Mouse (Mus musculus) kidney, embryonic 14.5 days (tissue): ENCODE results near the gene Usp38. TPM values are rescaled to one million over a fixed set of nuclear protein-coding genes. Genes with fewer than 3 reads are reported as not detected.
A peak's percentile ranks its signal among the peaks of the same experiment; 100 is the strongest.
"Not testable (repeated sequence)": the region's sequence is repeated elsewhere in the genome, so short reads cannot be mapped to it uniquely, and the experiment has no call there.

Experiments
- ATAC-seq: fragments of 200-750 bp; cut with Nextera tagmentation; 2 replicates; pipeline ENCODE4 v1.8.0; 2017; ENCODE audit warnings: moderate number of reproducible peaks, mild to moderate bottlenecking, moderate TSS enrichment, moderate library complexity; ENCODE audit not compliant: low FRiP score, low TSS enrichment
- H3K27ac ChIP-seq: fragments of 300-500 bp; sonication (generic); 2 replicates; pipeline ENCODE4 v1.5.1; 2014; ENCODE audit warnings: low read depth, mild to moderate bottlenecking, low read length, moderate library complexity, mixed read lengths
- H3K27me3 ChIP-seq: fragments of 300-500 bp; sonication (generic); 2 replicates; pipeline ENCODE4 v1.6.1; 2014; ENCODE audit warnings: mild to moderate bottlenecking, low read length; ENCODE audit not compliant: control insufficient read depth, insufficient read depth
- H3K36me3 ChIP-seq: fragments of 300-500 bp; sonication (generic); 2 replicates; pipeline ENCODE4 v1.6.1; 2014; ENCODE audit warnings: low read length, mixed read lengths; ENCODE audit not compliant: control insufficient read depth, insufficient read depth
- H3K4me1 ChIP-seq: fragments of 300-500 bp; sonication (generic); 2 replicates; pipeline ENCODE4 v1.6.1; 2014; ENCODE audit warnings: low read length, mixed read lengths; ENCODE audit not compliant: control insufficient read depth, insufficient read depth
- H3K4me2 ChIP-seq: fragments of 300-500 bp; sonication (generic); replicated peaks from 2 replicates; pipeline ENCODE4 v1.6.1; 2014; ENCODE audit warnings: low read depth, mild to moderate bottlenecking, low read length
- H3K4me3 ChIP-seq: fragments of 300-500 bp; sonication (generic); 2 replicates; pipeline ENCODE4 v1.5.1; 2014; ENCODE audit warnings: mild to moderate bottlenecking, low read length
- H3K9ac ChIP-seq: fragments of 300-500 bp; sonication (generic); 2 replicates; pipeline ENCODE4 v1.6.1; 2014; ENCODE audit warnings: low read depth, mild to moderate bottlenecking, low read length, moderate library complexity
- H3K9me3 ChIP-seq: fragments of 300-500 bp; sonication (generic); 2 replicates; pipeline ENCODE4 v1.6.1; 2016; ENCODE audit warnings: low read length; ENCODE audit not compliant: control insufficient read depth
- WGBS: fragments of 180-500 bp; shearing (Covaris S2); extraction: QIAGEN DNeasy Blood & Tissue Kit; methylation state at CpG from one replicate; pipeline ENCODE4 v1.1.7; 2014; 5-methylcytosine and 5-hydroxymethylcytosine counted together
- polyA plus RNA-seq: library from polyadenylated mRNA; unstranded; fragments of >200 nt; fragmentation: Nextera tagmentation; extraction: Ambion mirVana; gene quantifications from 2 replicates; pipeline ENCODE4 v1.2.1, GENCODE M21; 2014

Gene Usp38
- 14.3 and 25.5 TPM in 2 replicates for polyA plus RNA-seq

DNA sequence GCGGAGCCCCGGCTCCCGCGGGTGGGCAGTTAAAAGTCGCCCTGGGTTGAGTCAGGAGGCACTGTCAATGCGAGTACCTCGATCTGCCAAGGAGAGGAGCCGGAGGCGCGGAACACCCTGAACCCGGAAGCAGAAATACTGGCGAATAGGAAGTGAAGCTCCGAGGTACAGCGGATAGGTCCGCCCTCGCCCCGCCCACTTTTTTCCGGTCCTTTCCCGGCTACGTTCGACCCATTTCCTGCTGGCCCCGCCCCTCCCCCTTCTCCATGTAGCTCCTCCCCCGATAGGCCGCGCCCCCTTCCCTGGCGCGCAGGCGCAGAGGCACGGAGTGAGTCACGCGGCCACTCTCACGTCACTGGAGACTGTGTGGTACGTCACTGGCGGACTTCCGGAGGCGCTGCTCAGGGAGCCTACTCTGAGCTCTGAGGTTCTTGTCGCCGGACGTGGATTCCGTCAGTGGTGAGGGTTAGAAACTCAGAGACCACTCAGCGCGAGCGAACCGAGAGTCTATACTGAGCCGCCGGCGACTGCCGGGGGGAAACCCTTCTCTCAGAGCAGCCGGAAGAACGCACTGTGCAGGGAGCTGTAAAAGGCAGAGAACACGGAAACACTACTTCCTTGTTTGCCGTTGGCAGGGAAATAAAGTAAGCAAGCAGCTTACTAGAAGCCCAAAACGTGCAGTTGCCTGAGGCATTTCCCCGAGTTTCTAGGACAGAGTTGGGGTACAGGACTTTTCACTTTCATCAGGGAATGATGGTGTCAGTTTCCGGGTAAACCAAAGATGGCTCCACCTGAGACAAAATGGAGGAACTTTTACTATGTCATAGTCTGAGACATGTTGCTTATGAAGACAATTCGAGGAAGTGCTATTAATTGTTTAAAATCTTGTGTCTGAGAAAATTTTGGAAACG lies at the start of gene Usp38:
TSS of gene Usp38 (minus strand) at position 140 of the 911 bp plus-strand sequence.
- H3K4me1 ChIP-seq, result peaks cover 22% of the 10 kb centered on the region
- peak within 1 kb of the TSS; percentile 97 for H3K4me2 ChIP-seq
- H3K27ac ChIP-seq, result peak within 1 kb of the TSS; percentile 92
- H3K9me3 ChIP-seq, result no peaks in the 10 kb centered on the region
- WGBS, result 3% methylated on average over 57 of the region's 57 CpGs
- no peaks in the 10 kb centered on the region for H3K27me3 ChIP-seq
- H3K9ac ChIP-seq, result peak within 1 kb of the TSS; percentile 87
- ATAC-seq, result peak; percentile 99
- H3K4me3 ChIP-seq, result peak within 1 kb of the TSS; percentile 93
- H3K36me3 ChIP-seq, result peaks cover 8% of the 10 kb centered on the region; the same call in 1 of the 2 replicates

DNA sequence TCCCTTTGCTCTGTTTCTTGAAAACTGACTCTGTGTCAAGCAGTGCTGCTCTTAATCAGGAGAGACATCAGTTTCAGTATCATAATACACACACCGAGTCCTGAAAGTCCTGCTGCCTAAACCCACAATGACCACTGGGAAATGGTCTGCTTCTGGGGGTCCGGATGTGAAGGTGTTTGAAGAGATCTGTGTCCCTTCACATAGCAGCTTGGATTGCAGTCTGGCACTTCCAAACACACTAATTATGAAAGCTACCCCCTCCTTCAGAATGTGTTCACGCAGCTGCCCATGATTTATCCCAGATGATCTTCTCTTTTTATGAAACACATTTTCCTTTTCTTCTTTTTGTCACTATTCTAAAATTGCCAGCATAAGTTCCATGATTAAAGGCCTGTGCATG lies 47.8 kb upstream of the Usp38 start:
- Histone ChIP-seq H3K27me3 (no peaks in the 10 kb centered on the region), H3K4me2 (no peak overlapping the region), H3K4me1 (no peaks in the 10 kb centered on the region), H3K9me3 (no peaks in the 10 kb centered on the region), H3K9ac (no peak overlapping the region), H3K27ac (no peak overlapping the region), H3K36me3 (no peaks in the 10 kb centered on the region), H3K4me3 (no peak overlapping the region)
- 52% methylated on average over 3 of the region's 3 CpGs for WGBS
- ATAC-seq, result no peak

DNA sequence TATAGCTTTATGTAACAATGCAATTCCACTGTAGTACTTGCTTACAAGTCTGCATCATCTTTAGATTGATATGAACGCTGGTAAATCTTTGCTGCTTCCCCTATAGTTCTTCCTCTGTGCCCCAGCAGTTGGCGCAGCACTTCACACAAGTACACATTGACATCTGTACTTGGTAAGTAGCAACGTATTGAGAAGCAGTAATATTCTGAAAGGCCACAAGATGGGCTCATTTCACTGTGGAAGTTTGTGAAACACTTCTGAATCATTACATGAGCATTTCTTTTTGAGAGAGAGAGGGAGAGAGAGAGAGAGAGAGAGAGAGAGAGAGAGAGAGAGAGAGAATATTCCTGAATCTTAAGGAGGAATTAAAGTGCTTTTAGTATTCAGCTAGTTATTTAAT lies 47.2 kb upstream of the Usp38 start:
- no peak overlapping the region for H3K27ac ChIP-seq
- no peak overlapping the region for H3K4me3 ChIP-seq
- no peak for ATAC-seq

DNA sequence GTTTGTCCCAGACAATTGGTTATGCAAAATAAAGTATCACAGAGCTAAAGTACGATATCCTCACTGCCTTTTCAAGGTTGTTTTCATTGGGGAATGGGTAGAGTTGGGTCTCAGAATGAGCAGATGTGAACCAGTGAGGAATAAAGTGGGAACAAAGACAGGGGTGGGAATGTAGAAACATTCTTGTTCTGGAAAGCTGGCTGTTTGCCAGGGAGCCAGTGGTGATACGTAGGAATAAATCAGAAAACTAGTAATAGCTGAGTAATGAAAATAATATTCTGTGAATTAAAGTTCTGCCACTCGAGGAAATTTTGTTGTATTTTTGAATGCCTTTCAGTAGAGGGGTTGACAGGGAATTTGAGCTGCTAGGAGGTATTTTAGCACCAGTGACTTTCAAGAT lies 29.5 kb upstream of the Usp38 start:
- ATAC-seq, result no peak
- H3K27me3 ChIP-seq, result no peaks in the 10 kb centered on the region
- 52% methylated on average over 3 of the region's 3 CpGs for WGBS
- no peaks in the 10 kb centered on the region for H3K36me3 ChIP-seq
- H3K9ac ChIP-seq, result no peak overlapping the region
- H3K4me3 ChIP-seq, result no peak overlapping the region
- no peak overlapping the region for H3K4me2 ChIP-seq
- H3K4me1 ChIP-seq, result no peaks in the 10 kb centered on the region
- H3K27ac ChIP-seq, result no peak overlapping the region
- no peaks in the 10 kb centered on the region for H3K9me3 ChIP-seq

More for the DNA sequence above, 47.2 kb upstream of the Usp38 start:
- Histone ChIP-seq H3K36me3 (no peaks in the 10 kb centered on the region), H3K9ac (no peak overlapping the region), H3K27me3 (no peaks in the 10 kb centered on the region), H3K4me2 (no peak overlapping the region), H3K9me3 (no peaks in the 10 kb centered on the region), H3K4me1 (no peaks in the 10 kb centered on the region)
- WGBS, result 47% methylated on average over 3 of the region's 3 CpGs

DNA sequence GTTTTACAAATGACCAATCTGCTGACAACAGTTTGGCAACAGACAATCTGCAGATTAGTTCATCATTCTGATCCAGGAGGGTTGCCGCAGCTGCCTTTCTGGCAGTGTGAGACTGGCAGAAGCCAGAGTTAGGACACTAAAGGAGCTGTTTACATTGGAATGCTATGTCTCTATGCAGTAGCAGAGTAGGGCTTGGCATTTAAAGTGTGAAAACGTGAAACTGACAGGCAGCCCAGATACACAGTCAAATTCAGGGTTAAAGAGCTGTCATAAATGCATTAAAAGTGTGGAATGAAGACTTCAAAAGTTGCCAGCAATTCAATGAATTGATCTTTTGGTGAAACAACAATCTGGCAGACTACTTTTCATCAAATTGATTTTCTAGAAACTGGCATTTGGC lies 13.3 kb upstream of the Usp38 start:
- no peak overlapping the region for H3K9ac ChIP-seq
- no peak overlapping the region for H3K4me3 ChIP-seq
- no peak overlapping the region for H3K4me2 ChIP-seq
- ATAC-seq, result no peak
- H3K27me3 ChIP-seq, result no peaks in the 10 kb centered on the region
- no peak overlapping the region for H3K27ac ChIP-seq
- H3K4me1 ChIP-seq, result no peaks in the 10 kb centered on the region
- 48% methylated on average over 2 of the region's 2 CpGs for WGBS
- peaks cover 14% of the 10 kb centered on the region for H3K9me3 ChIP-seq
- H3K36me3 ChIP-seq, result no peaks in the 10 kb centered on the region

DNA sequence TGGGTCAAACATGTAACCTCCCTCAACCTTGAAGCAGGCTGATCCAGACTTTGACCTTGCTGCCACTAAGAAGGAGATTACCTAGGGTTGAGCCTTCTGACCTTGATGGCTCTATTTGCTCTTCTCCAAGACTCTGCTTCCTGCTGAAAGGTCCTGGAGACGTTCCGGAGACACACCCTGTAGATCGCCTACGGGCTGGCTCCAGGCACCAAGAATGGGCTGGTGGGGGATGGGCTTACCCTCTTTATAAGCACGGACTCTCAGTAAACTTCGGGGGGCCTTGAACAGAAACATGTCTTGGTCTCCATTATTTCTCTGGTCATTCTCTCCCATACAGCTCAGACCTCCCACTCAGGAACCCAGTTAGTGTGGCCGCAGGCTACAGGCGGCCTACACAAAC lies 2.8 kb upstream of the Usp38 start:
- peaks cover 12% of the 10 kb centered on the region for H3K4me1 ChIP-seq
- not testable (repeated sequence) for H3K4me3 ChIP-seq, H3K4me2 ChIP-seq, ATAC-seq, H3K27ac ChIP-seq, H3K36me3 ChIP-seq, H3K27me3 ChIP-seq, H3K9ac ChIP-seq, H3K9me3 ChIP-seq
- WGBS, result 84% methylated on average over 8 of the region's 8 CpGs

DNA sequence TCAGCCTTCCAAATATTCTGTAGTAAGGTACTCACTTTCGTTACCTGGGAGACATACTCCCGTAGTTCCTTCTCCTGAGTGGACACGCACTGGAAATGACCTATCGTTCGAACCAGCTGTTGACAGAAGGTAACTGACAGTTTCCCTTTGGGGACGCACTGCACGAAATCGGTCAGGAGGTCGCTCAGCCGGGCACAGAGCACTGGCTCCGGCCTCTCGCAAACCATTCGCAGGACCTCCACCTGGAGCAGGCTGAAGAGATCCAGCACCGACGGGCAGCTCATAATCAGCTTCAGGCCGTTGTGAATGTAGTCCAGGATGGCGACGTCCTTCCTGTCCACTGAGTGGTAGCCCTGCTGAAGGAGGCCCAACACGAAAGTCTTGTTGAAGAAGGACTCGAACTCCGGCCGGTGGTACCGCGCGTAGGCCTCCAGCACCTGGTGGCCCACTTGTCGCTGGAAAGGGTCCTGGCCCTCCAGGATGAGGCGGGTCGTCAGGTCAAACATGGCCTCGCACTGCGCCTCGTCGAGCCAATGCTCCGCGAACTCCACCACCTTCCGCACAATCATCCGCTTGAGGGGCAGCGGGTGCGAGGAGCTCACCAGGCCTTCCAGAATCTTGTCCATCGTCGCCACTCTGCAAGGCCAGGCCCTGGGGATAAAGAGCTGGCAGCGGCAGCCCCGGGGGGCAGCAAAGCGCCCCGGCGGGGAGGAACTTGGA lies 757 bp downstream of the Usp38 start:
- WGBS, result 3% methylated on average over 45 of the region's 45 CpGs
- H3K4me1 ChIP-seq, result peaks cover 22% of the 10 kb centered on the region
- H3K36me3 ChIP-seq, result peaks cover 8% of the 10 kb centered on the region; the same call in 1 of the 2 replicates
- H3K4me3 ChIP-seq, result peak overlapping the region; percentile 93
- no peaks in the 10 kb centered on the region for H3K9me3 ChIP-seq
- peak overlapping the region; percentile 87 for H3K9ac ChIP-seq
- H3K4me2 ChIP-seq, result peak overlapping the region; percentile 97
- H3K27me3 ChIP-seq, result no peaks in the 10 kb centered on the region
- peak; percentile 1; the same call in 1 of the 2 replicates for ATAC-seq
- H3K27ac ChIP-seq, result peak overlapping the region; percentile 80

DNA sequence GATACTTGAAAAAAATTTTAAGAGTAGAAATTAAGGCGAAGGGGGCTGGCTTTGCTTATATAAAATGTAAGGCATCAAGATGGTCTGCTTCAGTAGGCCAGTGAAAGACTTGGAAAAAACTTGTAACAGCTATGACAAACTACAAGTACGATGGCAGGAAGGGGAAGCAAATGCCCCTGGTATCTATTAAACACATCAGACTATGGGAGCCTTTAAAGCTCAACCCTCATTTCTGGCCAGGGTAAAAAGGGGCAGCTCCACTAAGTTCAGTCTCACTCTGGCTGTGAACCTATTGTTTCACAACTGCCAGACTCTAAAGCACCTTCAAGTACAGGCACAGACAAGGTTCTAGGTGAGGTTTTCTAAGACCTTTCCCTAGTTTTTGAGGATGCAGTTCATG lies 2.0 kb downstream of the Usp38 start:
- peaks cover 18% of the 10 kb centered on the region; the same call in 1 of the 2 replicates for H3K36me3 ChIP-seq
- no peak for ATAC-seq
- no peaks in the 10 kb centered on the region for H3K9me3 ChIP-seq
- no peaks in the 10 kb centered on the region for H3K27me3 ChIP-seq
- peak overlapping the region; percentile 97 for H3K4me2 ChIP-seq
- H3K27ac ChIP-seq, result no peak overlapping the region
- peak overlapping the region; percentile 93 for H3K4me3 ChIP-seq
- WGBS, result 64% methylated on average over 2 of the region's 2 CpGs
- H3K9ac ChIP-seq, result peak overlapping the region; percentile 87; the same call in 1 of the 2 replicates
- peaks cover 22% of the 10 kb centered on the region for H3K4me1 ChIP-seq
